Mouse (Mus musculus) regulatory T cell (primary cell): Measurements from ENCODE around the gene Carm1.
"Not testable (repeated sequence)": the region's sequence is repeated elsewhere in the genome, so short reads cannot be mapped to it uniquely, and the experiment has no call there.

Experiments used
- in situ Hi-C: fragments of 300-600 bp; cut with MboI, MseI; formaldehyde crosslinking; loops from one replicate; pipeline ENCODE4 v1.15.1; 2025; ENCODE audit warnings: high pct_unique_total_duplicates

Gene Carm1

DNA sequence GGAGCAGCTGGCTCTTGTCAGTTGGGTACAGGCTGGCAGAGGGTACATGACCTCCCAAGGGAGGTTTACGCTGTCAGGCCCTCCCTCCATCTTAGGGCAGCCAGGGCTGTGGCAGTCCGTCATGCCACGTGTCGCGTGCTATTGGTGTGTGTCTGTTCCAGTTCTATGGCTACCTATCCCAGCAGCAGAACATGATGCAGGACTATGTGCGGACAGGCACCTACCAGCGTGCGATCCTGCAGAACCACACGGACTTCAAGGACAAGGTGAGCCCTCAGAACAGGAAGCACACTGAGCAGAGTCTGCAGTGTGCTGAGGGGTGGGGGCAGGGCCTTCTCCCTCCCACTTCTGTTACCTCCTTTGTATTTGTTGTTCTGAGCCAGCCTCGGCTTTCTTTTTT is 28.6 kb downstream of the Carm1 start:
- in situ Hi-C loops, result no loop called here

GRCm38 (mm10) chr9:21576286-21576685 is 29.6 kb downstream of the Carm1 start:
- in situ Hi-C loops, result no loop called here

DNA sequence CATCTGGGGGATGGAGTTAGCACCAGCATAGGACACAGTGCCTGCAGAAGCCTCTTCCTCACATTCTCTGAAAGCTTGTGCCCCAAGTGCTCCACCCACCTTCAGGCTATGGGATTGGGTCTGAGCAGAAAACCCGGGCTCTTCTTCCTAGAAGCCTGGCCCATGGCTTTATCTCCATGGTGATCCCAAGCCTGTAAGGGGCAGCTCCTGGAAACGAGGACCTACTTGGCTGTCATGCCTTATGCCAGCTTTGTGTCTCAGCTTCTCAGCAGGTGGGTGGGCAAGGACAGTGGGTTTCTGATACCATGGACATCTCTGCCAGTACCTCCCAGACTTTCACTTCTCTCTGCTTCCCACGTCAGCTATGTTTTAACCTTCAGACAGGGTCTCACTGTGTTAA is 31.5 kb downstream of the Carm1 start:
- in situ Hi-C loops, result no loop called here

- in situ Hi-C loops, result no loop called here
Observed at GRCm38 (mm10) chr9:21585401-21585800, 38.7 kb downstream of the Carm1 start.

GRCm38 (mm10) chr9:21587678-21588349 is 41.1 kb downstream of the Carm1 start:
- in situ Hi-C loops, result no loop called here

DNA sequence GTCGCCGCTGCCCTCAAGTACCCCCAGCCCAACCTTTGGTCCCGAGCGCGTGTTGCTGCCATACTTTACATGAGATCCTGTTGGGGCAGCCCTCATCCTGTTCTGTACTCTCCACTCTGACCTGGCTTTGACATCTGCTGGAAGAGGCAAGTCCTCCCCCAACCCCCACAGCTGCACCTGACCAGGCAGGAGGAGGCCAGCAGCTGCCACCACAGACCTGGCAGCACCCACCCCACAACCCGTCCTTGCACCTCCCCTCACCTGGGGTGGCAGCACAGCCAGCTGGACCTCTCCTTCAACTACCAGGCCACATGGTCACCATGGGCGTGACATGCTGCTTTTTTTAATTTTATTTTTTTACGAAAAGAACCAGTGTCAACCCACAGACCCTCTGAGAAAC is 41.7 kb downstream of the Carm1 start:
- in situ Hi-C loops, result no loop called here

DNA sequence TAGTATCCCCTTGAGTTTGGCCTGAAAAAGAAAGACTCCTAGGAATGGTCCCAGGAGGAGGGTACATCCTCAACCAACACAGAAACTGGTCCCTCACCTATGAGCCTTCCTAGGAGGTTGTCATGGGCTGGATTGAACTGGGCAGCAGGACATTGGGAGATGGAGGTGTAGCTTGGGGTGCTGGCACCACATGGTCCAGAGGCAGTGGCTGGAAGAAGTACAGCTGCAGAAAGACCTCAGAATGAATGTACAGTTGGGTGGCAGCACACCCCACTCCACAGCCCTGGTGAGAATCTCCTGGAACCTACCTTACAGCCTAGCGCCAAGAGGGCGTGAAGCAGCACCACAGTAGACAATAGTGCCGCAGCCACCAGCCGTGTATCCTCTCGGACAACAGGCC is 42.8 kb downstream of the Carm1 start:
- in situ Hi-C loops, result no loop called here

GRCm38 (mm10) chr9:21591127-21591830 is 44.6 kb downstream of the Carm1 start:
- in situ Hi-C loops, result no loop called here

GRCm38 (mm10) chr9:21591831-21592702 is 45.4 kb downstream of the Carm1 start:
- in situ Hi-C loops, result no loop called here

DNA sequence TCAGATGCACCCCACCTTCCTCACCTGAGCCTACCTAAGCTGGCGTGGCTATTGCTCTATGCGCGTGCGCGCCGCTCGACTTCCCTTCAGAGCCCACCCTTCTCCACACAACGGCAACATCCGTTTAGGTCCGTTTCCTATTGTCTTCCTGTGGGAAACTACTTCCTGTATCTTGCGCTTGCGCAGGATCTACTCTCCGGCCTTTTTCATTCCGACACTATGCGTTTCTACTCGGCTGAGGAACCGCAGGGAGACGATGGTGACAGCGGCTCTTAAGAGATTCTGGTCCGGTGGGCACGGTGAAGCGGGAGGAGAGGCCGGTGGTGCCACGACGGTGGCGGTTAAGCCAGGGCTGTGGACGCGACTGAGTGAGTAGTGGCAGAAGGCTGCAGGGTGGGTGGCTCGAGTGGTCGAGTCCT is 46.0 kb downstream of the Carm1 start, which contains the start of the genes Timm29 and Yipf2:
Gene Timm29, plus strand, starts transcription at position 20 of the 419 bp plus-strand sequence.
Gene Yipf2, minus strand, starts transcription at position 126 of the 419 bp plus-strand sequence.
- in situ Hi-C loops, result no loop called here

- in situ Hi-C loops, result no loop called here
Observed at GRCm38 (mm10) chr9:21593122-21593721, 46.5 kb downstream of the Carm1 start.

DNA sequence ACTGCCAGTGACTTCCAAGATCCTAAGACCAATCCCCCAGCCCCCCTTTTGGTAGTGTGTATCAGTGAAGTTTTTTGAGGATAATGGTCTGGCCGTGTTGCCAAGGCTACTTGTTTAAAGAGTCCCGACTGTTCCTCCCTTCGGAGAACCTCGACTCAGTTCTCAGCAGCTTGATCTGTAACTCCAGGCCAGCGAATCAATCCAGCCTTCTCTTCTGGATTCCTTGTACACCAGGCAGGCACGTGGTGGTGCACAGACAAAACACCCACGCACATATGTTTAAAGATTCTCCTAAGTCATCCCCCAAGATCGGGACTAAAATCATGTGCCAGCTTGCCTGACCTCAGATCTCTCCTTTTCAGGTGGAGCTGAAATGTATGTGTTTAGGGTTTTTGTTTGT is 47.7 kb downstream of the Carm1 start:
- in situ Hi-C loops, result not testable (repeated sequence)

- in situ Hi-C loops, result no loop called here
Observed at GRCm38 (mm10) chr9:21594838-21595237, 48.1 kb downstream of the Carm1 start.

DNA sequence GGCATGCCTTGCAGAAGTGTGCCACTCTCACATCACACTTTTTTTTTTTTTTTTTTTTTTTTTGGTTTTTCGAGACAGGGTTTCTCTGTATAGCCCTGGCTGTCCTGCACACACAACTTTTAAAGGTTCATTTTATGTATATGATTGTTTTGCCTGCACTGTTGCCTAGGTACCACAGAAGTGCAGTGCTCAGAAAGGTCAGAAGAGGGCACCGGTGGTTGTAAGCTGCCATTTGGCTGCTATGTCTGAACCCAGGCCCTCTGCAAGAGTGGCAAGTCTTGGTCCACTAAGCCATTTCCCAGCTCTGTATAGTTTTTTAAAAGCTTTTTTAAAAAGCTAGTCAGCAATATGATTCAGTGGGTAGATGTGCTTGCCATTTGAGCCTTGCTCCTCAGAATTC is 51.5 kb downstream of the Carm1 start:
- in situ Hi-C loops, result no loop called here

DNA sequence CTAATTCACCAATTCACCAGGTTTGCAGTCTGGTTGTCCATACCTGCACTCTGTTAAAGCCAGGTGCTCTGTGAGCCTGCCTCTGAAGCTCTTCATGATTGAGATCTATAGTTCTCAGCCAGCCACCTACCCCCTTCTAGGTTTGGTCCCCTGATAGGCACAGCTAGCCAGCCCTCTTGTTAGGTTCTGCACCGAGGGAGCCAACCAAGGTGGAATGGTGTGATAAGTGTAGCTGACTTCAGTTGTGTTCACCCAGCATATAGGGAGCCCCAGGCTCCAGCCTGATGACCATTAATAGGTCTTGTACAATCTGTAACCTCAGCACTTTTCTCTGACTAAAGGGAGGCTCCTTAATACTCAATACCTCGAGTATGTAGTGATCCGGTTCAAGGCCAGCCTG is 53.5 kb downstream of the Carm1 start:
- in situ Hi-C loops, result no loop called here

DNA sequence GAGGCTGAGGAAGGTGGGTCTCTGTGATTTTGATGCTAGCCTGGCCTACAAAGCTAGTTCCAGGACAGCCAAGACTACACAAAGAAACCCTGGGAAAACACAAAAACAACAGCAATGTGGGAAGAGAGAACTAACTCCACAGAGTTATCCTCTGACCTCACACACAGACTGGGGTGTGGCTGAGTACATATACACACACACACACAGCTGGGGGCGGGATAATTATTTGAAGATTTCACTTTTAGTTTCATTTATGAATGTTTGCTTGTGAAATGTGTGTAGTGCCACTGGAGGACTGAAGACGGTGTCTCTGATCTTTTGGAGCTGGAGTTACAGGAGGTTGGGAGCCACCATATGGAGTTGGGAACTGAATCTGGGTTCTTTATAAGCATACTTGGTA is 54.4 kb downstream of the Carm1 start:
- in situ Hi-C loops, result no loop called here

GRCm38 (mm10) chr9:21601722-21602399 is 55.2 kb downstream of the Carm1 start:
- in situ Hi-C loops, result no loop called here

GRCm38 (mm10) chr9:21604119-21604518 is 57.4 kb downstream of the Carm1 start:
- in situ Hi-C loops, result no loop called here

DNA sequence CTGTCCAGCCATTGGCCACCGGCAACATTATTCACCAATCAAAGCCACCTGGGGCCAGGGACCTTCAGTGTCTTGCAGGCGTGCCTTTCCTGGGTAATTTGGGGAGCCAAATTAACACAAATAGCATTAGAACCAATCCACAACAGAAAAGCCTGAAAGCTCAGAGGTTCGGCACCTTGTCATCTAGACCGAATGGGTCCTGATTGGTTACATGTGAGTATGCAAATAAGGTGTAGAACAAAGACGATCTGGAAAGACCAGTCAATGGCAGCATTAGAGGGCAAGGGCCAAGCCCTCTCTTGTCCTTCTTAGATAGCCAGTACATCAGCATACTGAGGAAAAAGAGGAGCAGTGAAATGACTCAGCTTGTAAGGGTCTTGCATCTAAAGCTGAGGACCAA is 59.2 kb downstream of the Carm1 start:
- in situ Hi-C loops, result no loop called here

DNA sequence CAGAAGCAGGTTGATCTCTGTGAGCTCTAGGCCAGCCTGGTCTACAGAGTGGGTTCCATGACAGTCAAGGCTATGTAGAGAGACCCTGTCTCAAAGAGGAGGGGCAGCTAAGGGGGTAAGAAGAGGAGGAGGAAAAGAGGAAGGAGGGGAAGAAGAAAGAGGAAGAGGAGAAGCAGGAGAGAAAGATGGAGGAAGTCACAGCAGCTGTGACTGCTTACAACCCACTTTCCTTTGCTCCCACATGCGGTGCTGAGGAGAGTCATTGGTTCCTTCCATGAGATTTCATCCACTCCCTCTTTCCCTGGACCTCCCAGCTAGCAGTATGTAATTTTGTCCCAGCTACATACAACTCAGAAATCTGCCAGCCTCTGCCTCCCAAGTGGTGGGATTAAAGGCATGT is 60.0 kb downstream of the Carm1 start:
- in situ Hi-C loops, result no loop called here

DNA sequence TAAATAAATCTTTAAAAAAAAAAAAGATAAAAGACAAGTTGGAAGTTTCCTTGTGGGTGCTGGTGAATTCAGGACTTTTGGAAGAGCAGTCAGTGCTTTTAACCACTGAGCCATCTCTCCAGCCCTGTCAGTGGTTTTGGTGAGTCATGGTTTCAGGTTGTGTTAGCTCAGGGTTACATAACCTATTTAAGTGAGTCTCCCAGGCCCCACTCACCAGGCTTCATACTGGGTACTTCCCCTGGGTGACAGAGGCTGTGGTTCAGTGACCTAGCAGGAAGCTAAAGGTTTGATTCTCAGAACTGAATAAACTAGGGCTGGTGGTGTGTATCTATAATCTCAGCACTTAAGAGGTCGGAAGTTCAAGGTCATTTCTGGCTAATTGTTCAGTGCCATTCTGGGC is 63.2 kb downstream of the Carm1 start:
- in situ Hi-C loops, result no loop called here
